Mouse (Mus musculus) ES-CJ7 (cell line): ENCODE results near the gene Prlr.

Experiments
- DNase-seq: peaks from one replicate; pipeline ENCODE4 v3.0.0; 2011; ENCODE audit warnings: low read depth, low spot score

Gene Prlr

DNA sequence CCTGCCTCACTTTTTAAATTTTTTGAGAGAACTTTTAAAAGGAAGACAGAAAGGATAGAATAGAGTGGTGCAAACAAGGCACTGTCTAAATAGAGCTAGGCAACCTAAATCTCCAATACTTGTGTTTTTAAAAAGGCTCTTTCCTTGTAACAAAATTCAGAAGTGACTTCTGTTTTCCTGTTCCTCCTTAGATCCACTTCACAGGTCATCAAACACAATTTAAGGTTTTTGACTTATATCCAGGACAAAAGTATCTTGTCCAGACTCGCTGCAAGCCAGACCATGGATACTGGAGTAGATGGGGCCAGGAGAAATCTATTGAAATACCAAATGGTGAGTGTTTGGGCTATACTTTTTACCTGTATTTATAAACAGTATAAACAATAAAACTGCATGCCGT, 148.0 kb downstream of the Prlr start, which contains the start of gene Gm21973:
Gene Gm21973, plus strand, starts transcription at position 301 of the 400 bp plus-strand sequence.
- DNase-seq: no peak

DNA sequence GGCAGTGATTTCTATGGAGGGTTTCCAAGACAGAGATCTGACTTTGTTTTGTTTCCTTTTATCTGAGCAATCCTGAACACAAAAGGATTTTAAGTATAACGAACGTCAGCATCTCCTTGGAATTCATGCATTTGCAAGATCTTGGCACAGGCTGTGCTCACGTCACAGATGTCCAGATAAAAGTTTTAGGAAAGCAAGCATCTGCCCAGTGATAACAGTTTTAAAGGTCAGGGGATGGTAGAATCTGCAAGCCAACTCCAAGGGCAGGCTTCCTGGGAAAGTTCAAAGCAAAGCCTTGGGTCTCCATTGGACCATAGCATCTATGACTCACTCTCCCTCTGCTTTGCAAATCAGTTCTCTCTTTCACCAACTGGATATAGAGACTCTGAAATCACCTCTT, 153.6 kb downstream of the Prlr start:
- no peak for DNase-seq

DNA sequence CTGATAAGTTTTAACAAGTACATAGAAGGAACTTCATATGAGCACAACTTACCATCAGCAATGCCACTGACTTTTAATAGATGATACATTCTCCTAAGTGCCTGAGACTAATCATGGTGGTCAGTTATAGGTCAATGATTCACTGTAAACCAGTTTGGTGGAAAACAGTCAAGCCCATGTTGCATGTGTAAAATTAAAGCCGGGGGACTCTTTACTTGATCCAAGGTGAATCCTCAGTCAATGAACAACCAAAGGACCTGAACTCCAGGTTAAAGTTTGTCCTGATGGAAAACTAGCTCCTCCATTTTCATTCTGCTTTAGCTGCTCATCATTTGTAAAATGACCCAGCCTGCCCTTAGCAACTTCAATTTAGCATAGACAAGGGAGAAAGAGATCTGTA, 155.5 kb downstream of the Prlr start:
- no peak for DNase-seq

DNA sequence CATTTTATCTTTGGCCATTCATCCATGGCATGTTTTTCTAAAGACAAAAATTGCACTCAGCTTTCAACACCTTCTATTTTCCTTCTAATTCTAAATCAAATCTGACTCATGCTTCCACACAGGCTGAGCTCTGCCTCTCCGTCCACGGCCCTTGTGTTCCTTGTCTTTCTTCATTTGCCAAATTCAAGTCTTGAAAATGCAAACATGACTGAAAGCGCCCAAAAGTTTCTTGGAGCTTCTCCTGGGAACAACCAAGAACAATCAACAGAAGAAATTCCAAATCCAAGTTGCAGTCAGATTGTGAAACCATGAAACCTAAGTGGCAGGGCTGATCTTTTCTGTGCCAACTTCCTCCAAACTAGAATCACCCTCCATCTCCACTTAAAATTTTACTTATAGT, 161.6 kb downstream of the Prlr start:
- no peak for DNase-seq

- no peak for DNase-seq
Measured at GRCm38 (mm10) chr15:10347044-10347443, 170.0 kb downstream of the Prlr start.

DNA sequence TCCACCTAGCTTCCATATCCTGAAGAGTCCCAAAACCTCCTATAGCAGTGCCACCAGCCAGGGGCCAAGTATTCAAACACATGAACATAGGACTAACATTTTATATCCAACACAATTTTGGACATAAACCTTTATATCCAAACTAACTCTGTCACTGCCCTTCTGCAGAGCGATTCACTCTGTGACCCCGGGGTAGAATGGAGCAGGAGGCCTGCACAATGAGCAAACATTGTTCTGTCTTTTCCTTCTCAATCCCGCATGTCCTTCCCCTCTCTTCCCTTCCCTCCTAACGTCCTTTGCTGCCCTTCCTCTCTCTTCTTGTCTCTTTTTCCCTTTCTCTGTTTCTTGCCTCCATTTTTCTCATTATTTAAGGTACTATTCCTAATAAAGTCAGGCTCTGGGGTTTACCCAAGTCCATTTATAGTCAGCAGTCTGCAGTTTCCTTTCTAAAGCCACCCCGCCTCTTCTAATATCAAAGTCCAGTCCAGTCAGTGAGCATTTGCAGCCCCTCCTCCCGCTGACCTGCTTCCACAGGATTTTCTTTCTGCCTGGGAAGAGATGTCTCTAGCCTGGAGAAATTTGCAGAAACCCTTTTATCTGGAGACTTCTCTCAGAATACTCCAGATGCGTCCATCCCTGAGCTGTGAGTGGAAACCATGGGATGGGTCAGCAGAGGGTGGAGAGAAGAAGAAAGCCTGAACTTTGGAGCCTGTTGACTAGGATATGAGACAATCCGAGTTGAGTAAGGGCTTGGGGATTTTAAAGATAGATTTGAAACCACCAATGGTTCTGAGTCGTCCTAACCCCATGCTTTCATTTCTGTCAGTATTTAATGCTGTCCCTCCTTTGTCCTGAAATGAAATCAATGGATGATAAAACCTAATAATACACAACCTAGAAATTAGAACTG, 181.3 kb downstream of the Prlr start, which contains the start of gene Agxt2:
Gene Agxt2, plus strand, starts transcription at position 494 of the 910 bp plus-strand sequence.
- no peak for DNase-seq

- DNase-seq: no peak
Measured at GRCm38 (mm10) chr15:10366331-10366730, 189.3 kb downstream of the Prlr start.

GRCm38 (mm10) chr15:10375404-10375803, 198.4 kb downstream of the Prlr start:
- no peak for DNase-seq

DNA sequence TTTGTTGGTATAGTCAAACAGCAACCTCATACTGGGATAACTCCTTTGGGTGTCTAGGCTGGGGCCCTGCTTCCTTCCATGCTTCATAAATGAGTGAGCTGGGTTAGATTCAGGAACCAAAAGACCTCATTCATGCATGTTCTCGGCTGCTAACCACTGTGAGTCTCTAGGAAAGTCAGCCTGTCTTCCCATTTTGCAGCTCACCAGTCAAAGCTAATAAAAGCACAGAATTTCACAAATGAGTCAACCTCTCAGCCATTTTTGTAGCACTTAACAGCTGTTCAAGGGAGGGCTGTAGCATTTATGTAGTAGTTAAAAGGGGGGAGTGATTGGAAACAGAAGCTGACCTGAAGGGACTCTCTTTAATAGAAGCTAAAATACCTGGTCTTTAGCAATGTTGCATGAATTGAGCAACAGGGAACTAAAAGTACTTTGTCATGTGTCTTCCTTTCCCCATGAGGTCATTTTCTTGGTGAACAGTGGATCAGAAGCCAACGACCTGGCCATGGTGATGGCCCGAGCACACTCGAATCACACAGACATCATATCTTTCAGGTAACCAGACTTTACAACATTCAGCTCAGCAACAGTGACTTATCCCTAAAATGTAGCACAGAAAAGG, 201.4 kb downstream of the Prlr start:
- DNase-seq: no peak

GRCm38 (mm10) chr15:10379757-10380458, 202.9 kb downstream of the Prlr start:
- no peak for DNase-seq

- no peak for DNase-seq
Measured at GRCm38 (mm10) chr15:10387263-10387662, 210.2 kb downstream of the Prlr start.
